Mouse (Mus musculus) splenic B cell, adult 2 months (primary cell): ENCODE measurements around the gene Slc8b1.
A peak's percentile ranks its signal among the peaks of the same experiment; 100 is the strongest.

ENCODE experiments used
- DNase-seq: peaks from one replicate; pipeline ENCODE4 v3.0.0-alpha.2; 2011; ENCODE audit warnings: low read depth, low spot score
- H3K27me3 ChIP-seq: 2 replicates; pipeline ENCODE4 v1.6.1; 2012; ENCODE audit warnings: mild to moderate bottlenecking, low read length, moderate library complexity, mixed read lengths; ENCODE audit not compliant: control insufficient read depth, poor library complexity, insufficient read depth, severe bottlenecking
- H3K36me3 ChIP-seq: 2 replicates; pipeline ENCODE4 v1.6.1; 2012; ENCODE audit warnings: mild to moderate bottlenecking, low read length, moderate library complexity, mixed read lengths; ENCODE audit not compliant: control insufficient read depth, poor library complexity, insufficient read depth, severe bottlenecking

The Slc8b1 gene

DNA sequence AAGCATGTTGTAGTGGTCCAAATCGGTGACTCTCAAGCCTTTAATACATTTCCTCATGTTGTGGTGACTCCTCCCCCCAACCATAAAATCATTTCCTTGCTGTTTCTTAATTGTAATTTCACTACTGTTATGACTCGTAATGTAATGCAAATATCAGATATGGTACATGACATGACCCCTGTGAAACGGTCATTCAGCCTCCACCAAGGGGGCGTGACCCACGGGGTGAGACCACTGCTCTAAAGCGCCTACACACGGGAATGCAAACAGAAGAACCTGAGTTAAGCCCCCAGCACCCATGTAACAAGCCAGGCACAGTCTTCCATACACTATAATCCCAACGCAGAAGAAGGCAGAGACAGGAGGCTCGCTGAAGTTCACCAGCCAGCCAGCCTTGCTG, 5.2 kb upstream of the Slc8b1 start:
- no peak for DNase-seq
- H3K36me3 ChIP-seq: no peaks in the 10 kb centered on the region
- no peaks in the 10 kb centered on the region for H3K27me3 ChIP-seq

DNA sequence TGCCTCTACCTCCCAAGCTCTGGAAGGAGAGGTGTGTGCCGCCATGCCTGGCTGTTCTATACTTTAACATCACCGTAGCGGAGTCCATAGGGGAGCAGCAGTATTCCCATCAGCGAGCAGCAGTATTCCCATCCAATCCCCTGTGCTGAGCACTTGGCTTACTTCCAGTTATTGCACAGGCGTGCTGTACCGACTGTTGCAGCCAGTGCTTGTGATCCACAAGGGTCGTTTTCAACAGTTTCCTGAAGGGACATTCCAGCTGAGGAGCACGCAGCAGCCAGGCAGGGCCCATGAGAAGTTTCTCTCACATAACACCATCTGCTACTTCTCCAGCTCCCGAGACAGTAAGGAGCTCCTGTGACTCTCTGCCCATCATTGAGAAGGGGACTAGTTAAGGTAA, 4.5 kb upstream of the Slc8b1 start:
- no peaks in the 10 kb centered on the region for H3K27me3 ChIP-seq
- DNase-seq: no peak
- no peaks in the 10 kb centered on the region for H3K36me3 ChIP-seq

DNA sequence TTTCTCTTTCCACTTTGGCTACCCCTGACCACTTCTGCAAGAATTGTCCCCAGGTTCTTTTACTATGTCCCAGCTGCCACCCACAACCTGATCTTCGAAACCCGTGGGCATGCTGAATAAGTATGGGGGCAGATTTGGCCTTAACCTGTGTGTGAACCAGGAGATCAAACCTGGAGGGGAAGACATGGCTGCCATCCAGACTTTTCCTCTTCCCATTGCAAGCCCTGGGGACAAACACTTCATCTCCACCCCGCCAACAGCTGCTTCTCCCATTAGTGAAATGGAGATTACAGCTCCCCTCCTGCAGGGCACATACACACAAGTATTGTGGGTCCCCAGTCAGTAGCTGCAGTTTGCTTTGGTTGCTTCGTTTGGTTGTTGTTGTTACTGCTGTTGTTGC, 3.7 kb upstream of the Slc8b1 start:
- Histone ChIP-seq H3K27me3 (no peaks in the 10 kb centered on the region), H3K36me3 (no peaks in the 10 kb centered on the region)
- DNase-seq: no peak

- H3K36me3 ChIP-seq: no peaks in the 10 kb centered on the region
- H3K27me3 ChIP-seq: no peaks in the 10 kb centered on the region
- DNase-seq: no peak
Observed at GRCm38 (mm10) chr5:120511643-120512220, 764 bp downstream of the Slc8b1 start.

DNA sequence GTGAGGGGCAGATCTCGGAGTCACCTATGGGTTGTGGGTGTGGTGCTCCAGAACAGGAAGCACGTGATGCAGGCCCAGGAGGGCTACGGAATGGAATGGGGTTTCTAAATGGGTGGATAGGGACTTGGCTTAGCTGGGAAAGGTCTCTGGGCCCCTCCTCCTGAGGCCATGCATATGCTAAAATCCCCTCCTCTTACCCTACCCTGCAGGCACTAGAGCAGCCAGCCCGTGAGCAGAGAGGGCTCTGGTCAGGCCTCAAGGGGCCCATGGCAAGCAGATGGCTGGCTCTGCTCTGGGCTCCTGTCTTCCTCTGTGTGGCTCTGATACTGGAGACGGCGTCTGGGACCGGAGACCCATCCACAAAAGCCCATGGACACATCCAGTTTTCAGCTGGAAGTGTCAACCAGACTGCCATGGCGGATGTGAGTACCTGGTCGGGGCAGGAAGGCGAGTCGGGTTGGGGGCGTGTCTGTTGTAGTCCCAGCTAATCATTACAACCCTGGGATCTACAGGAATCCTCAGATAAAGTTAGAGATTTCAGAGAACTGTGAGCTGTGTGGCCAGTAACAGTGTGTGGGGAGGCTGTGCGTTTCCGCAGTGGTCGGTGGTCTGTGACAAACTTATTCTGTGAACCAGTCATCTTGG, 2.1 kb downstream of the Slc8b1 start:
- DNase-seq: no peak
- no peaks in the 10 kb centered on the region for H3K36me3 ChIP-seq
- H3K27me3 ChIP-seq: no peaks in the 10 kb centered on the region

DNA sequence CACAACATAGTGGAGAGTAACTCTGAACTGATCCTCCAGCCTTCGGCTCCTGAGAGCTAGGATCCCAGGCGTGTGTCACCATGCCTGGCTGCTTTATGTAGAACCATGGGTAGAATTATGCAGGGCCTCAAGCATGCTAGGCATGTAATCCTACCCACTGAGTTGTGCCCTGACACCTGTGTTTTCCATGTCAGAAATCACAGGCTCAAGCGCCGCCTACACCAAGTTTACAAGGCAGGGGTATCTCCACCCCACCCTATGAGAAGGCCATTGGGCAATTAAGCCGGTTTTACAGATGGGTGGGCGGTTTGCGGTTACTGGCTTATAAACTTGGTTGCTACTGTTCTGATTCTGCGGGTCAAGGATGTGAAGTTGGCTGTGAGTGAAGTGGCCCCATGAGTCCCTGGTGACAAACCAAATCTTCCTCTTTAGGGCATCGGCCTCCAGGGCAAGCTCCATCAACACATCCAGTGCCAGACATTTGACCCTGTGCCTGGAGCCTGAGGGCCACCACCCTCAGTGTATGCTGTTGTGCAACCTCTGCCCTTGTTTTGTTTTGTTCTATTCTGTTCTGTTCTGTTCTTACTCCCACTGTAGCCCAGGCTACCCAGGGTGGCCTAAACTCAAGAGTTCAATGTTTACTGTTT, 3.2 kb downstream of the Slc8b1 start:
- no peaks in the 10 kb centered on the region for H3K36me3 ChIP-seq
- no peaks in the 10 kb centered on the region for H3K27me3 ChIP-seq
- DNase-seq: no peak

GRCm38 (mm10) chr5:120514754-120515153, 3.8 kb downstream of the Slc8b1 start:
- Histone ChIP-seq H3K27me3 (no peaks in the 10 kb centered on the region), H3K36me3 (no peaks in the 10 kb centered on the region)
- DNase-seq: no peak

GRCm38 (mm10) chr5:120515451-120515850, 4.5 kb downstream of the Slc8b1 start:
- DNase-seq: no peak
- Histone ChIP-seq H3K36me3 (no peaks in the 10 kb centered on the region), H3K27me3 (no peaks in the 10 kb centered on the region)

DNA sequence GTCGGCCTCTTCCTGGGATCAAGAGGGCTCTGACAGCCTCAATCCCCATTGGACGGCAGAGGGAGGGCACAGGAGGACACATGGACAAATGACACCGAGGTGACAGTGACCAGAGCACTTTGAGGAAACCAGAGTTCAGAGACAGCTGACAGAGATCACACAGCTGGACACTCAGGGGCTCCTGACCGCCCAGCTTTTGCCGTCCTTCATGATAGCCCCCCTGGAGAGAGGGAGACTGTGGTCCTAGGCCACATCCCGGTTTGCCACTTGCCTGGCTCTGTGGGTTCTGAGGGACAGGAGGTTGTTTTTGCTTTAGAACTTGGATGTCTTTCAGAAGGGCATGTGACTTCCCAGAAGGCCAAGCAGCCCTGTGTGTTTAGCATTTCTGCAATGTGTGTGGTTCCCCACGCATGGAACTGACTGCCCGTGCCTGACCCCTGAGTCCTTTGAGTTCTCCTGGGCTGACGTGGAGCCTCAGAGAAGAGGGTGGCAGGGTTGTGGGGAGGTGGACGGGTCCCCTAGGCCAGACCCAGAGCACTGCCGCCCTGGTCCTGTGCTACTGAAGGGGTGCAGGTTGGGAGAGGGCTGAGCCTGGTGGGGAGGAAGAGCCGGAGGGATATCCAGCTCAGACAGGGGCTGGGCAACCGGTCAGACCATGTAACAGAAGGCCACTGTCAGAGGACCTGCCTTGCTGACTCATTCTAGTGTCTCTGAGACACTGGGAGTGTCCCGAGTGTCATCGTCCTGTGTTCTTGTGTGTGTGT, 5.4 kb downstream of the Slc8b1 start:
- no peaks in the 10 kb centered on the region for H3K36me3 ChIP-seq
- H3K27me3 ChIP-seq: no peaks in the 10 kb centered on the region
- DNase-seq: no peak

- peak; percentile 28 for DNase-seq
- no peaks in the 10 kb centered on the region for H3K27me3 ChIP-seq
Observed at GRCm38 (mm10) chr5:120517552-120517951, 6.6 kb downstream of the Slc8b1 start.

GRCm38 (mm10) chr5:120522649-120523048, 11.7 kb downstream of the Slc8b1 start:
- Histone ChIP-seq H3K36me3 (no peaks in the 10 kb centered on the region; the same call in 1 of the 2 replicates), H3K27me3 (no peaks in the 10 kb centered on the region)
- DNase-seq: peak; percentile 67

More at GRCm38 (mm10) chr5:120517552-120517951, 6.6 kb downstream of the Slc8b1 start:
- H3K36me3 ChIP-seq: no peaks in the 10 kb centered on the region

- DNase-seq: no peak
- no peaks in the 10 kb centered on the region; the same call in 1 of the 2 replicates for H3K36me3 ChIP-seq
- no peaks in the 10 kb centered on the region for H3K27me3 ChIP-seq
Observed at GRCm38 (mm10) chr5:120524736-120525135, 13.8 kb downstream of the Slc8b1 start.

DNA sequence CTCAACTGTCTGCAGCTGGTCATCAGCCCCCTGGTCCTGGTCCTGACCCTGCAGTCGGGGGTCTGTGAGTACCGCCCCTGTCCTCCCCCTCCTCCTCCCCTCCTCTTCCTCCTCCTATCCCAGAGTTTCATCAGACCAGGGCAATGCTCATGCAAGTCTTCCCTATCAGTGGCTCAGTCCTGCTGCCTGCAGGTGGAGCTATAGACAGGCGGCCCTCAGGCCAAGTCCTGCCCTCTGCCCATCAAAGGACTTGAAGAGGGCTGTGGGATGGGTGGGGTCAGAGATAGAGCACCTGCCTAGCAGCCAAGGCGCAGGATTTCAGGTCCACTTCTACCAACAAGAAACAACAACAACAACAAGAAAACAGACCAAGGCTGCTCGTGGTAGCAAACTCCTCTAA, 14.8 kb downstream of the Slc8b1 start:
- no peaks in the 10 kb centered on the region for H3K27me3 ChIP-seq
- no peaks in the 10 kb centered on the region; the same call in 1 of the 2 replicates for H3K36me3 ChIP-seq
- peak; percentile 55 for DNase-seq

DNA sequence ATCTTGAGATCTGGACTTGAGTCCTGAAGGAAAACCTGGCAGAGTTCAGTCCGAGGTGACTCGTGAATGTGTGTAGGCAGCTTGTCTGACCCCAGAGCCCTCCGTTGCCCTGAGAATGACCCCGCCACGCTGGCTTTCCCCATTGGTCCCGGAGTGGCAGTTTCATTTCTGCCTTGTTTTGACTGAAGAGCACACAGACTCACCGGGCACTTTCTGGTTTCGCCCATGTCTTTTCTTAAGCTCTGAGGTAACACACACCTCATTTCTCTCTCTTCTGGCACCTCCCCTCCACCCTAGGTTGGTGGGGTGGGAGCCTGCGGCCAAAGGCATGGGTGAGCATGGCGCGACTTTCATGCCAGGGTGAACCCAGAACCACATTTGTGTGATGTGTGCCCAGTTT, 15.3 kb downstream of the Slc8b1 start:
- Histone ChIP-seq H3K27me3 (no peaks in the 10 kb centered on the region), H3K36me3 (no peaks in the 10 kb centered on the region; the same call in 1 of the 2 replicates)
- DNase-seq: peak; percentile 73
